Mouse (Mus musculus): ENCODE measurements at regions not wholly inside any gene's neighbourhood (a gene's known extent, or its start where the extent isn't known, plus 50 kb on each side); places are given as distances from the start of the nearest gene placed in this dataset.

- no peak overlapping the region for H3K4me3 ChIP-seq (ENCODE audit: low read depth, low read length)
- H3K4me2 ChIP-seq (ENCODE audit: low read depth, low read length, severe bottlenecking) = no peak overlapping the region
- H3K4me1 ChIP-seq (replicated peaks; ENCODE audit: control insufficient read depth, insufficient read depth, low read length) = peaks cover 11% of the 10 kb centered on the region
- no peaks in the 10 kb centered on the region for H3K36me3 ChIP-seq (ENCODE audit: control insufficient read depth, insufficient read depth, low read length)
- no peaks in the 10 kb centered on the region for H3K9me3 ChIP-seq (ENCODE audit: control insufficient read depth, low read length)
- no peak for ATAC-seq (replicated peaks; ENCODE audit: low FRiP score)
- H3K27me3 ChIP-seq (ENCODE audit: control insufficient read depth, insufficient read depth, low read length) = peaks cover 20% of the 10 kb centered on the region
- no peak for DNase-seq (ENCODE audit: low spot score)
- WGBS = 86% methylated on average over 13 of the region's 13 CpGs
- no peak overlapping the region for H3K27ac ChIP-seq (ENCODE audit: low read depth, low read length)
- no peak overlapping the region for H3K9ac ChIP-seq (ENCODE audit: low read length)
Measured at GRCm38 (mm10) chr6:31212694-31213093, 185.8 kb upstream of the Mkln1 start.

GRCm38 (mm10) chr6:31213161-31213560, 185.4 kb upstream of the Mkln1 start:
- ATAC-seq (replicated peaks; ENCODE audit: low FRiP score) (no peak), DNase-seq (ENCODE audit: low spot score) (no peak)
- no peaks in the 10 kb centered on the region for H3K9me3 ChIP-seq (ENCODE audit: control insufficient read depth, low read length)
- H3K9ac ChIP-seq (ENCODE audit: low read length) = no peak overlapping the region
- H3K4me1 ChIP-seq (replicated peaks; ENCODE audit: control insufficient read depth, insufficient read depth, low read length) = peaks cover 16% of the 10 kb centered on the region
- H3K36me3 ChIP-seq (ENCODE audit: control insufficient read depth, insufficient read depth, low read length) = no peaks in the 10 kb centered on the region
- WGBS = 87% methylated on average over 4 of the region's 4 CpGs
- no peak overlapping the region for H3K4me2 ChIP-seq (ENCODE audit: low read depth, low read length, severe bottlenecking)
- H3K27me3 ChIP-seq (ENCODE audit: control insufficient read depth, insufficient read depth, low read length) = peaks cover 24% of the 10 kb centered on the region
- no peak overlapping the region for H3K27ac ChIP-seq (ENCODE audit: low read depth, low read length)
- H3K4me3 ChIP-seq (ENCODE audit: low read depth, low read length) = no peak overlapping the region

DNA sequence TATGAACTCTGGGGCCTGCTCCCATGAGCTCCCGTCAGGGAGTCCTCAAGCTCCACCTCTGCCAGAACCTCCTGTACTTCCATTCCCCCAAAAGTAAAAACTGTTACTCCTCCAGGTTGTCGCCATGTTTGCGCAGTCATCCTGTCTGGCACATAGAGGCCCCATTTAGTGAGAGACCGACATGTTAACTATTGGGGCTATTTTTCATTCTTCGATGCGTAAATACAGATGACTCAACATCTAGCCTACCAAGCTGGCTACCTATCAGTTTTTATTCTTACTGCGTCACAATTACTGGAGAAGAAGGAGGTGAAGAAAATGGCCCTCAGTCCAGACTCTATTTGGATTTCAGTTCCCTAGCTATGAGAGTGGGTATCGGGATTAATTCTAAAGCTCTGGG, 182.9 kb upstream of the Mkln1 start:
- H3K9ac ChIP-seq (ENCODE audit: low read length) = peak overlapping the region; percentile 41; the same call in 1 of the 2 replicates
- 72% methylated on average over 8 of the region's 8 CpGs for WGBS

GRCm38 (mm10) chr6:31216206-31217059, 182.1 kb upstream of the Mkln1 start:
- peak overlapping the region; percentile 100 for H3K4me2 ChIP-seq (ENCODE audit: low read depth, low read length, severe bottlenecking)
- peaks cover 54% of the 10 kb centered on the region for H3K27me3 ChIP-seq (ENCODE audit: control insufficient read depth, insufficient read depth, low read length)
- H3K4me3 ChIP-seq (ENCODE audit: low read depth, low read length) = peak overlapping the region; percentile 66
- H3K27ac ChIP-seq (ENCODE audit: low read depth, low read length) = no peak overlapping the region
- H3K9me3 ChIP-seq (ENCODE audit: control insufficient read depth, low read length) = no peaks in the 10 kb centered on the region
- DNase-seq (ENCODE audit: low spot score) (peak; percentile 80), ATAC-seq (replicated peaks; ENCODE audit: low FRiP score) (peak; percentile 62)
- peak overlapping the region; percentile 41 for H3K9ac ChIP-seq (ENCODE audit: low read length)
- peaks cover 30% of the 10 kb centered on the region for H3K4me1 ChIP-seq (replicated peaks; ENCODE audit: control insufficient read depth, insufficient read depth, low read length)
- WGBS = under 1% methylated on average over 98 of the region's 100 CpGs
- no peaks in the 10 kb centered on the region for H3K36me3 ChIP-seq (ENCODE audit: control insufficient read depth, insufficient read depth, low read length)

More for the DNA sequence above, 182.9 kb upstream of the Mkln1 start:
- Histone ChIP-seq H3K36me3 (ENCODE audit: control insufficient read depth, insufficient read depth, low read length) (no peaks in the 10 kb centered on the region), H3K27ac (ENCODE audit: low read depth, low read length) (no peak overlapping the region), H3K9me3 (ENCODE audit: control insufficient read depth, low read length) (no peaks in the 10 kb centered on the region), H3K4me3 (ENCODE audit: low read depth, low read length) (peak overlapping the region; percentile 66), H3K4me1 (replicated peaks; ENCODE audit: control insufficient read depth, insufficient read depth, low read length) (peaks cover 26% of the 10 kb centered on the region), H3K4me2 (ENCODE audit: low read depth, low read length, severe bottlenecking) (peak overlapping the region; percentile 100), H3K27me3 (ENCODE audit: control insufficient read depth, insufficient read depth, low read length) (peaks cover 49% of the 10 kb centered on the region)
- no peak for ATAC-seq (replicated peaks; ENCODE audit: low FRiP score)
- no peak for DNase-seq (ENCODE audit: low spot score)

- DNase-seq (ENCODE audit: low spot score) = peak; percentile 72
- H3K27me3 ChIP-seq (ENCODE audit: control insufficient read depth, insufficient read depth, low read length) = peaks cover 57% of the 10 kb centered on the region
- H3K4me2 ChIP-seq (ENCODE audit: low read depth, low read length, severe bottlenecking) = peak overlapping the region; percentile 100
- H3K36me3 ChIP-seq (ENCODE audit: control insufficient read depth, insufficient read depth, low read length) = no peaks in the 10 kb centered on the region
- WGBS = under 1% methylated on average over 20 of the region's 20 CpGs
- no peaks in the 10 kb centered on the region for H3K9me3 ChIP-seq (ENCODE audit: control insufficient read depth, low read length)
- peaks cover 30% of the 10 kb centered on the region for H3K4me1 ChIP-seq (replicated peaks; ENCODE audit: control insufficient read depth, insufficient read depth, low read length)
- H3K27ac ChIP-seq (ENCODE audit: low read depth, low read length) = no peak overlapping the region
- peak overlapping the region; percentile 66 for H3K4me3 ChIP-seq (ENCODE audit: low read depth, low read length)
- no peak overlapping the region for H3K9ac ChIP-seq (ENCODE audit: low read length)
- ATAC-seq (replicated peaks; ENCODE audit: low FRiP score) = no peak
Measured at GRCm38 (mm10) chr6:31217060-31217541, 181.4 kb upstream of the Mkln1 start.

- H3K27ac ChIP-seq (ENCODE audit: low read depth, low read length) = no peak overlapping the region
- H3K9me3 ChIP-seq (ENCODE audit: control insufficient read depth, low read length) = no peaks in the 10 kb centered on the region
- H3K4me1 ChIP-seq (replicated peaks; ENCODE audit: control insufficient read depth, insufficient read depth, low read length) = peaks cover 30% of the 10 kb centered on the region
- peak overlapping the region; percentile 100 for H3K4me2 ChIP-seq (ENCODE audit: low read depth, low read length, severe bottlenecking)
- peak overlapping the region; percentile 66 for H3K4me3 ChIP-seq (ENCODE audit: low read depth, low read length)
- ATAC-seq (replicated peaks; ENCODE audit: low FRiP score) (no peak), DNase-seq (ENCODE audit: low spot score) (peak; percentile 69)
- H3K9ac ChIP-seq (ENCODE audit: low read length) = peak overlapping the region; percentile 20; the same call in 1 of the 2 replicates
- no peaks in the 10 kb centered on the region for H3K36me3 ChIP-seq (ENCODE audit: control insufficient read depth, insufficient read depth, low read length)
- peaks cover 57% of the 10 kb centered on the region for H3K27me3 ChIP-seq (ENCODE audit: control insufficient read depth, insufficient read depth, low read length)
- under 1% methylated on average over 25 of the region's 25 CpGs for WGBS
Measured at GRCm38 (mm10) chr6:31217641-31218138, 180.8 kb upstream of the Mkln1 start.

- WGBS = 1% methylated on average over 40 of the region's 40 CpGs
- Histone ChIP-seq H3K4me3 (ENCODE audit: low read depth, low read length) (peak overlapping the region; percentile 66), H3K9me3 (ENCODE audit: control insufficient read depth, low read length) (no peaks in the 10 kb centered on the region), H3K4me1 (replicated peaks; ENCODE audit: control insufficient read depth, insufficient read depth, low read length) (peaks cover 30% of the 10 kb centered on the region), H3K4me2 (ENCODE audit: low read depth, low read length, severe bottlenecking) (peak overlapping the region; percentile 100), H3K27ac (ENCODE audit: low read depth, low read length) (no peak overlapping the region), H3K9ac (ENCODE audit: low read length) (no peak overlapping the region; the same call in 1 of the 2 replicates), H3K27me3 (ENCODE audit: control insufficient read depth, insufficient read depth, low read length) (peaks cover 57% of the 10 kb centered on the region), H3K36me3 (ENCODE audit: control insufficient read depth, insufficient read depth, low read length) (no peaks in the 10 kb centered on the region)
- DNase-seq (ENCODE audit: low spot score) (peak; percentile 73), ATAC-seq (replicated peaks; ENCODE audit: low FRiP score) (no peak)
Measured at GRCm38 (mm10) chr6:31218139-31218750, 180.3 kb upstream of the Mkln1 start.

- ATAC-seq (replicated peaks; ENCODE audit: low FRiP score) = no peak
- Histone ChIP-seq H3K27ac (ENCODE audit: low read depth, low read length) (no peak overlapping the region), H3K4me2 (ENCODE audit: low read depth, low read length, severe bottlenecking) (peak overlapping the region; percentile 100; the same call in 1 of the 2 replicates), H3K27me3 (ENCODE audit: control insufficient read depth, insufficient read depth, low read length) (peaks cover 57% of the 10 kb centered on the region), H3K9me3 (ENCODE audit: control insufficient read depth, low read length) (no peaks in the 10 kb centered on the region), H3K4me3 (ENCODE audit: low read depth, low read length) (peak overlapping the region; percentile 66; the same call in 1 of the 2 replicates), H3K36me3 (ENCODE audit: control insufficient read depth, insufficient read depth, low read length) (no peaks in the 10 kb centered on the region), H3K4me1 (replicated peaks; ENCODE audit: control insufficient read depth, insufficient read depth, low read length) (peaks cover 30% of the 10 kb centered on the region), H3K9ac (ENCODE audit: low read length) (no peak overlapping the region)
- DNase-seq (ENCODE audit: low spot score) = no peak
- 38% methylated on average over 8 of the region's 8 CpGs for WGBS
Measured at GRCm38 (mm10) chr6:31218880-31219279, 179.7 kb upstream of the Mkln1 start.
